Mouse (Mus musculus) large intestine, adult 2 months (tissue): ENCODE measurements around the gene Actr5. TPM values are rescaled to one million over a fixed set of nuclear protein-coding genes. Genes with fewer than 3 reads are reported as not detected.

Experiments
- DNase-seq: peaks from one replicate; pipeline ENCODE4 v3.0.0-alpha.2; 2012; ENCODE audit warnings: low read depth, low spot score
- WGBS: fragments of 180-500 bp; shearing (Covaris S2); methylation state at CpG from one replicate; pipeline ENCODE4 v1.1.7; 2018; 5-methylcytosine and 5-hydroxymethylcytosine counted together
- polyA plus RNA-seq: library from polyadenylated mRNA; depleted of rRNA; stranded (reverse); fragments of >200 nt; gene quantifications from 2 replicates; pipeline ENCODE4 v1.2.3, GENCODE M21; 2012

The Actr5 gene
- polyA plus RNA-seq, 1 experiment: 6.0 TPM

GRCm38 (mm10) chr2:158612671-158613250 lies 11.9 kb upstream of the Actr5 start:
- DNase-seq: no peak
- 17% methylated on average over 10 of the region's 10 CpGs for WGBS

GRCm38 (mm10) chr2:158613541-158614417 lies 10.9 kb upstream of the Actr5 start:
- no peak for DNase-seq
- 6% methylated on average over 53 of the region's 53 CpGs for WGBS

- 4% methylated on average over 47 of the region's 47 CpGs for WGBS
These were observed 10.2 kb upstream of the Actr5 start for GRCm38 (mm10) chr2:158614418-158614955.

GRCm38 (mm10) chr2:158615161-158615680 lies 9.5 kb upstream of the Actr5 start:
- 3% methylated on average over 24 of the region's 24 CpGs for WGBS
- DNase-seq: no peak

More at GRCm38 (mm10) chr2:158614418-158614955, 10.2 kb upstream of the Actr5 start:
- DNase-seq: no peak

GRCm38 (mm10) chr2:158615702-158616101 lies 9.0 kb upstream of the Actr5 start:
- WGBS: 5% methylated on average over 13 of the region's 13 CpGs

GRCm38 (mm10) chr2:158616296-158616695 lies 8.4 kb upstream of the Actr5 start:
- no peak for DNase-seq
- under 1% methylated on average over 12 of the region's 12 CpGs for WGBS

More at GRCm38 (mm10) chr2:158615702-158616101, 9.0 kb upstream of the Actr5 start:
- no peak for DNase-seq

- no peak for DNase-seq
- WGBS: 8% methylated on average over 11 of the region's 11 CpGs
These were observed 7.9 kb upstream of the Actr5 start for GRCm38 (mm10) chr2:158616790-158617189.

- no peak for DNase-seq
- under 1% methylated on average over 44 of the region's 44 CpGs for WGBS
These were observed 543 bp downstream of the Actr5 start for GRCm38 (mm10) chr2:158625231-158625630.

- no peak for DNase-seq
- 16% methylated on average over 8 of the region's 8 CpGs for WGBS
These were observed 1.0 kb downstream of the Actr5 start for GRCm38 (mm10) chr2:158625697-158626096.

GRCm38 (mm10) chr2:158628858-158629257 lies 4.2 kb downstream of the Actr5 start:
- WGBS: 86% methylated on average over 3 of the region's 3 CpGs
- no peak for DNase-seq

GRCm38 (mm10) chr2:158629414-158629813 lies 4.7 kb downstream of the Actr5 start:
- no peak for DNase-seq
- 66% methylated on average over 1 of the region's 1 CpGs for WGBS

- 91% methylated on average over 5 of the region's 5 CpGs for WGBS
- DNase-seq: no peak
These were observed 7.2 kb downstream of the Actr5 start for GRCm38 (mm10) chr2:158631873-158632272.

GRCm38 (mm10) chr2:158641869-158642268 lies 17.2 kb downstream of the Actr5 start:
- 18% methylated on average over 2 of the region's 2 CpGs for WGBS
- DNase-seq: no peak

GRCm38 (mm10) chr2:158642587-158642986 lies 17.9 kb downstream of the Actr5 start:
- 92% methylated on average over 2 of the region's 2 CpGs for WGBS

GRCm38 (mm10) chr2:158643791-158644190 lies 19.1 kb downstream of the Actr5 start:
- DNase-seq: no peak
- WGBS: 68% methylated on average over 3 of the region's 3 CpGs

More at GRCm38 (mm10) chr2:158642587-158642986, 17.9 kb downstream of the Actr5 start:
- no peak for DNase-seq

- no peak for DNase-seq
- 57% methylated on average over 7 of the region's 7 CpGs for WGBS
These were observed 26.6 kb downstream of the Actr5 start for GRCm38 (mm10) chr2:158651159-158651908.

- DNase-seq: peak; percentile 50
- 5% methylated on average over 4 of the region's 4 CpGs for WGBS
These were observed 28.3 kb downstream of the Actr5 start for GRCm38 (mm10) chr2:158652985-158653384.

- DNase-seq: no peak
- WGBS: 66% methylated on average over 9 of the region's 9 CpGs
These were observed 30.0 kb downstream of the Actr5 start for GRCm38 (mm10) chr2:158654717-158655116.

- 87% methylated on average over 4 of the region's 4 CpGs for WGBS
- DNase-seq: no peak
These were observed 31.1 kb downstream of the Actr5 start for GRCm38 (mm10) chr2:158655806-158656205.

GRCm38 (mm10) chr2:158658822-158659221 lies 34.1 kb downstream of the Actr5 start:
- no peak for DNase-seq
- 9% methylated on average over 6 of the region's 6 CpGs for WGBS
